Mouse (Mus musculus) CH12.LX (cell line): ENCODE measurements around the gene Lurap1l. TPM values are rescaled to one million over a fixed set of nuclear protein-coding genes. Genes with fewer than 3 reads are reported as not detected.

Source experiments
- DNase-seq: peaks from one replicate; pipeline ENCODE4 v3.0.0-alpha.2; 2013; ENCODE audit errors: extremely low read depth
- H3K27ac ChIP-seq: 2 replicates; pipeline ENCODE4 v1.5.1; 2012; ENCODE audit warnings: low read depth, mild to moderate bottlenecking, control low read depth, moderate library complexity; ENCODE audit not compliant: insufficient read depth
- H3K27me3 ChIP-seq: replicated peaks from 2 replicates; pipeline ENCODE3; 2012; ENCODE audit warnings: inconsistent platforms
- H3K36me3 ChIP-seq, 2 experiments: replicated peaks in 1 of 2; 2 replicates each; pipeline versions ENCODE3 to v1.6.1; 2012; ENCODE audit warnings: inconsistent platforms in 1 of 2, low read length in 1 of 2, mild to moderate bottlenecking in 1 of 2, mixed read lengths in 1 of 2, moderate library complexity in 1 of 2; ENCODE audit not compliant: control insufficient read depth in 1 of 2, insufficient read depth in 1 of 2
- H3K4me1 ChIP-seq, 2 experiments: 2 replicates each; pipeline ENCODE4 v1.6.1; 2012; ENCODE audit warnings: inconsistent platforms in 1 of 2, moderate library complexity in 1 of 2; ENCODE audit not compliant: insufficient read depth in 2 of 2, control insufficient read depth in 1 of 2
- H3K4me2 ChIP-seq: 2 replicates; pipeline ENCODE4 v1.6.1; 2012; ENCODE audit warnings: low read depth, mild to moderate bottlenecking, control low read depth; ENCODE audit not compliant: poor library complexity, insufficient read depth, severe bottlenecking
- H3K4me3 ChIP-seq, 3 experiments: fragments of 150-350 bp in 1 of 3; sonication (generic) in 1 of 3; replicated peaks in 1 of 3; 2 replicates each; pipeline versions ENCODE3 to v1.5.1; 2011 to 2012; ENCODE audit warnings: low read depth in 2 of 3, low read length in 2 of 3, mild to moderate bottlenecking in 2 of 3, moderate library complexity in 2 of 3, control low read depth in 1 of 3, improper control_type of control experiment in 1 of 3, inconsistent platforms in 1 of 3, mixed read lengths in 1 of 3; ENCODE audit not compliant: poor library complexity in 1 of 3
- H3K79me2 ChIP-seq: replicated peaks from 2 replicates; pipeline ENCODE4 v1.6.1; 2012; ENCODE audit warnings: mild to moderate bottlenecking, moderate library complexity; ENCODE audit not compliant: control insufficient read depth, poor library complexity, insufficient read depth, severe bottlenecking; ENCODE audit errors: extremely low read depth
- H3K9ac ChIP-seq: 2 replicates; pipeline ENCODE4 v1.6.1; 2012; ENCODE audit warnings: low read depth, mild to moderate bottlenecking, control low read depth, moderate library complexity; ENCODE audit not compliant: insufficient read depth
- H3K9me3 ChIP-seq: replicated peaks from 2 replicates; pipeline ENCODE3; 2012; ENCODE audit warnings: low read length, inconsistent platforms, mixed read lengths
- BHLHE40 ChIP-seq: IDR thresholded peaks from 2 replicates; pipeline ENCODE4 v1.6.1; 2011; ENCODE audit warnings: mild to moderate bottlenecking, low read depth, low read length, improper control_type of control experiment
- CHD1 ChIP-seq: IDR thresholded peaks from 2 replicates; pipeline ENCODE4 v1.6.1; 2012; ENCODE audit warnings: low read depth, low read length, improper control_type of control experiment, inconsistent platforms
- CHD2 ChIP-seq: IDR thresholded peaks from 2 replicates; pipeline ENCODE4 v1.6.1; 2011; ENCODE audit warnings: low read length, improper control_type of control experiment
- E2F4 ChIP-seq: IDR thresholded peaks from 2 replicates; pipeline ENCODE4 v1.6.1; 2011; ENCODE audit warnings: low read depth, low read length, improper control_type of control experiment; ENCODE audit not compliant: insufficient replicate concordance
- ETS1 ChIP-seq: conservative IDR thresholded peaks from 2 replicates; pipeline ENCODE4 v1.6.1; 2012; ENCODE audit warnings: low read depth, mild to moderate bottlenecking, inconsistent platforms, low read length, improper control_type of control experiment, moderate library complexity
- IRF4 ChIP-seq: IDR thresholded peaks from 2 replicates; pipeline ENCODE4 v1.6.1; 2014; ENCODE audit warnings: low read depth, mild to moderate bottlenecking, inconsistent platforms, low read length, improper control_type of control experiment
- MAX ChIP-seq: IDR thresholded peaks from 2 replicates; pipeline ENCODE4 v1.6.1; 2011; ENCODE audit warnings: low read length, improper control_type of control experiment
- MAZ ChIP-seq: IDR thresholded peaks from 2 replicates; pipeline ENCODE4 v1.6.1; 2012; ENCODE audit warnings: low read depth, mild to moderate bottlenecking, inconsistent platforms, low read length, improper control_type of control experiment, moderate library complexity
- MXI1 ChIP-seq: IDR thresholded peaks from 2 replicates; pipeline ENCODE4 v1.6.1; 2011; ENCODE audit warnings: mild to moderate bottlenecking, low read depth, low read length, improper control_type of control experiment
- MYC ChIP-seq: IDR thresholded peaks from 2 replicates; pipeline ENCODE4 v1.6.1; 2011; ENCODE audit warnings: low read depth, mild to moderate bottlenecking, improper control_type of control experiment, low read length
- NELFE ChIP-seq: IDR thresholded peaks from 2 replicates; pipeline ENCODE4 v1.6.1; 2011; ENCODE audit warnings: low read depth, low read length, improper control_type of control experiment
- NRF1 ChIP-seq: IDR thresholded peaks from 2 replicates; pipeline ENCODE4 v1.6.1; 2014; ENCODE audit warnings: low read depth, mild to moderate bottlenecking, inconsistent platforms, low read length, improper control_type of control experiment, moderate library complexity
- PAX5 ChIP-seq: IDR thresholded peaks from 2 replicates; pipeline ENCODE4 v1.6.1; 2012; ENCODE audit warnings: low read length, inconsistent platforms, mixed read lengths
- RAD21 ChIP-seq: IDR thresholded peaks from 2 replicates; pipeline ENCODE4 v1.6.1; 2011; ENCODE audit warnings: low read depth, mild to moderate bottlenecking, low read length, improper control_type of control experiment, moderate library complexity
- RCOR1 ChIP-seq: conservative IDR thresholded peaks from 2 replicates; pipeline ENCODE4 v1.6.1; 2012; ENCODE audit warnings: low read depth, mild to moderate bottlenecking, inconsistent platforms, low read length, improper control_type of control experiment
- SIN3A ChIP-seq: IDR thresholded peaks from 2 replicates; pipeline ENCODE4 v1.6.1; 2012; ENCODE audit warnings: low read length, improper control_type of control experiment, inconsistent platforms
- TBP ChIP-seq: conservative IDR thresholded peaks from 2 replicates; pipeline ENCODE4 v1.6.1; 2011; ENCODE audit warnings: low read depth, low read length, improper control_type of control experiment
- USF1 ChIP-seq: IDR thresholded peaks from 2 replicates; pipeline ENCODE4 v1.6.1; 2014; ENCODE audit warnings: low read depth, mild to moderate bottlenecking, inconsistent platforms, low read length, improper control_type of control experiment
- USF2 ChIP-seq: conservative IDR thresholded peaks from 2 replicates; pipeline ENCODE4 v1.6.1; 2011; ENCODE audit warnings: low read depth, low read length, improper control_type of control experiment
- ZC3H11A ChIP-seq: IDR thresholded peaks from 2 replicates; pipeline ENCODE4 v1.6.1; 2012; ENCODE audit warnings: low read depth, mild to moderate bottlenecking, inconsistent platforms, low read length, improper control_type of control experiment
- ZKSCAN1 ChIP-seq: IDR thresholded peaks from 2 replicates; pipeline ENCODE4 v1.6.1; 2012; ENCODE audit warnings: low read depth, inconsistent platforms, low read length, improper control_type of control experiment, borderline replicate concordance
- ZMIZ1 ChIP-seq: IDR thresholded peaks from 2 replicates; pipeline ENCODE4 v1.6.1; 2012; ENCODE audit warnings: low read depth, mild to moderate bottlenecking, inconsistent platforms, low read length, improper control_type of control experiment
- ZNF384 ChIP-seq: IDR thresholded peaks from 2 replicates; pipeline ENCODE4 v1.6.1; 2012; ENCODE audit warnings: low read depth, low read length, improper control_type of control experiment, inconsistent platforms
- dilution Hi-C: fragments of 300-500 bp; cut with MboI; formaldehyde crosslinking; loops from 2 replicates; pipeline ENCODE4 v1.14.3; 2020; ENCODE audit warnings: low sequenced_read_pairs; ENCODE audit not compliant: extremely low pct_unique_long_range_greater_than_20kb, extremely low pct_ligation_motif_present
- in situ Hi-C: fragments of 300-500 bp; cut with MboI; formaldehyde crosslinking; loops from 3 replicates; pipeline ENCODE4 v1.14.3; 2019; ENCODE audit warnings: low sequenced_read_pairs, low pct_ligation_motif_present, low pct_unique_long_range_greater_than_20kb, mixed read lengths
- polyA plus RNA-seq: library from polyadenylated mRNA; unstranded; fragments of >175 nt; gene quantifications from 2 replicates; pipeline ENCODE4 v1.2.1, GENCODE M21; 2012; ENCODE audit warnings: low read depth; ENCODE audit not compliant: insufficient read length
- total RNA-seq, 2 experiments: library from RNA; depleted of rRNA; stranded (reverse); fragments of 300-350 nt in 1 of 2; fragments of >200 nt in 1 of 2; gene quantifications; 2 replicates each; pipeline ENCODE4 v1.2.3; 2012 to 2014

Gene Lurap1l
- total and polyA plus RNA-seq, 3 experiments, result not detected

DNA sequence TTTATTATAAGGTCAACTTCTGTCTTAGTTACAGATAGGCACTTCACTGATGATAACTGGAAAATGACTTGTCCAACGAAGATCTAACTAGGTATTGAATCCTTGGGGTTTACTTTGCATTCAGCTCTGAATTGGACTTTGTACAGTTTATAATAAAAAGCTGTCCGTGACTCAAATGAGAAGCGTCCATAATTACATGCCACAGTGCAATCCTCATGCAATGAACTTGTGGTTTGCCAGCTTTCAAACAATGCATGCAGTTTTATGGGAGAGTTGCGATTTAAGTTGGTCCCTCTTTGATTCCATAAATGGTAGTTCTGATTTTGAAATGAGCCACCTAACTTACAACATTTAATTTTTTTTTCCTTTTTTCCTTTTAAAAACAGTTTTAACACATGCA is 1.5 kb upstream of the Lurap1l start:
- Histone ChIP-seq H3K4me2 (no peak overlapping the region), H3K36me3 (no peaks in the 10 kb centered on the region), H3K79me2 (no peaks in the 10 kb centered on the region), H3K4me1 (no peaks in the 10 kb centered on the region), H3K4me3 (no peak overlapping the region), H3K9ac (no peak overlapping the region), H3K9me3 (peaks cover 39% of the 10 kb centered on the region), H3K27me3 (no peaks in the 10 kb centered on the region), H3K27ac (no peak overlapping the region)
- dilution Hi-C loops, result no loop called here
- in situ Hi-C loops, result no loop called here
- TF ChIP-seq BHLHE40 (no peak), ETS1 (no peak), CHD1 (no peak), NELFE (no peak), RAD21 (no peak), PAX5 (no peak), TBP (no peak), SIN3A (no peak), MYC (no peak), ZNF384 (no peak), IRF4 (no peak), MXI1 (no peak), NRF1 (no peak), MAX (no peak)
- DNase-seq, result no peak

DNA sequence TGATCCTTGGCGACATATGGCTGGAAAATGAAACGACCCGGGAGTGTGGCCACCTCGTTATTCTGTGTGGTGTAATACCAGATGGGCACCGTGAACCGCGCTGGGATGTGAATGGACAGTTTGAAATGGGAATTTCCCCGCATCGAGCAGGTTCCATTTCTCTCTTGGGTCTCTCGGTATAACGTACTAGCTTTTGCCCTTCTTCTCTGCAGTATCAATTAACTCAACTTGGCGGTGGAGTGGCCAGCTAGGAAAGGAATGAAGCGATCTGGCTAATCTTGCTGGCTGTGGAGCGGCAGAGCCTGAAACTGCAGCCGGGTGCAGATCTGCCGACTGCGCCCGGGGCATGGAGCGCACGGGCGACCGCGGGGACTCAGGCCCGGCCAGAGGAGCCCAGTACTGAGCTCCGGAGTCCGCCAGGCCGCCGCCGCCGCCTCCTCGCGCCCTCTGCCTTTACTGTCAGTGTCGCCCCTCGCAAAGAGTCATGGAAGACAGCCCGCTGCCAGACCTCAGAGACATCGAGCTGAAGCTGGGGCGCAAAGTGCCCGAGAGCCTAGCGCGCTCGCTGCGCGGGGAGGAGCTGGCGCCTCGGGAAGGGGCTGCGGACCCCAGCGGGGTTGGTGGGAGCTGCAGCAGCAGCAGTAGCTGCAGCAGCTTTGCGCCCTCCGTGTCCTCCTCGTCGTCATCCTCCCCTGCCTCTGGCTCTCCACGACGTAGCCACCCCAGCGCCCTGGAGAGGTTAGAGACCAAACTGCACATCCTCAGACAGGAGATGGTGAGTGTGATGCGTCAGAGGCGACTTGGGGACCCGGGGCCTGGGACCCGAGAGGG is 640 bp downstream of the Lurap1l start:
- no peaks in the 10 kb centered on the region for H3K79me2 ChIP-seq
- no peak overlapping the region for H3K4me2 ChIP-seq
- H3K9me3 ChIP-seq, result peaks cover 44% of the 10 kb centered on the region
- dilution Hi-C loops, result no loop called here
- no peak overlapping the region for H3K9ac ChIP-seq
- no peaks in the 10 kb centered on the region for H3K4me1 ChIP-seq
- in situ Hi-C loops, result no loop called here
- H3K36me3 ChIP-seq, result no peaks in the 10 kb centered on the region
- no peak overlapping the region for H3K4me3 ChIP-seq
- no peak for DNase-seq
- TF ChIP-seq ZC3H11A (no peak), RAD21 (no peak), ZKSCAN1 (no peak), ZMIZ1 (no peak), IRF4 (no peak), USF1 (no peak), MAZ (no peak), NELFE (no peak), USF2 (no peak), RCOR1 (no peak), E2F4 (no peak), CHD2 (no peak)
- TF ChIP-seq, all 38 proteins: peak for 0
- Histone ChIP-seq H3K27ac (no peak overlapping the region), H3K27me3 (no peaks in the 10 kb centered on the region)
